Mouse (Mus musculus) stomach, embryonic 16.5 days (tissue): ENCODE results near the gene Cd109. TPM values are rescaled to one million over a fixed set of nuclear protein-coding genes. Genes with fewer than 3 reads are reported as not detected.

Experiments used
- polyA plus RNA-seq: library from polyadenylated mRNA; unstranded; fragments of >200 nt; fragmentation: Nextera tagmentation; extraction: Ambion mirVana; gene quantifications from 2 replicates; pipeline ENCODE4 v1.2.1, GENCODE M21; 2015

Gene Cd109
- polyA plus RNA-seq, 1 experiment from 2014 or later, result 13.6 TPM

Other genes starting within 250 kb of the Cd109 start
- gene Dppa5a, start 247.4 kb upstream of the Cd109 start, polyA plus RNA-seq, result 0.23 TPM in 1 of 2 replicates, not detected in the other
- gene Ooep, start 236.8 kb upstream of the Cd109 start, polyA plus RNA-seq, result 0.55 and 0.75 TPM in 2 replicates
- 0.14 and 0.15 TPM in 2 replicates for gene Ddx43, start 219.8 kb upstream of the Cd109 start, polyA plus RNA-seq
- 2.2 and 2.9 TPM in 2 replicates for gene Cgas, start 172.3 kb upstream of the Cd109 start, polyA plus RNA-seq
- 24.4 and 26.0 TPM in 2 replicates for gene Mto1, start 167.3 kb upstream of the Cd109 start, polyA plus RNA-seq
- 0.62 and 0.70 TPM in 2 replicates for gene Gm17324, start 166.8 kb upstream of the Cd109 start, polyA plus RNA-seq
- 4,219 and 4,255 TPM in 2 replicates for gene Eef1a1, start 126.4 kb upstream of the Cd109 start, polyA plus RNA-seq
- gene Slc17a5, start 27.5 kb upstream of the Cd109 start, polyA plus RNA-seq, result 21.4 and 23.2 TPM in 2 replicates